Mouse (Mus musculus) cerebellum, adult 2 months (tissue): ENCODE data around the gene Cd80.

Source experiments
- CTCF ChIP-seq: fragments of 200-500 bp; IDR thresholded peaks from 2 replicates; pipeline ENCODE4 v1.5.1; 2011; ENCODE audit warnings: low read depth, mild to moderate bottlenecking, control low read depth, low read length, moderate library complexity, borderline replicate concordance; ENCODE audit not compliant: insufficient read depth
- POLR2A ChIP-seq: fragments of 200-500 bp; IDR thresholded peaks from 2 replicates; pipeline ENCODE4 v1.6.1; 2011; ENCODE audit warnings: low read length, control low read depth, borderline replicate concordance; ENCODE audit not compliant: insufficient read depth

GRCm38 (mm10) chr16:38451421-38452205 lies 3.7 kb upstream of the Cd80 start:
- TF ChIP-seq CTCF (no peak), POLR2A (no peak)
